Mouse (Mus musculus) ES-E14 (cell line): ENCODE data around the gene Gm44502.

ENCODE experiments used
- CHD2 ChIP-seq: IDR thresholded peaks from 2 replicates; pipeline ENCODE4 v1.6.1; 2014; ENCODE audit warnings: mild to moderate bottlenecking, low read depth, low read length, inconsistent platforms
- HCFC1 ChIP-seq: IDR thresholded peaks from 2 replicates; pipeline ENCODE4 v1.6.1; 2012; ENCODE audit warnings: low read length, inconsistent platforms, borderline replicate concordance; ENCODE audit not compliant: insufficient read depth
- MAFK ChIP-seq: IDR thresholded peaks from 2 replicates; pipeline ENCODE4 v1.6.1; 2014; ENCODE audit warnings: mild to moderate bottlenecking, low read depth, low read length, inconsistent platforms; ENCODE audit not compliant: insufficient read depth
- ZNF384 ChIP-seq: IDR thresholded peaks from 2 replicates; pipeline ENCODE4 v1.6.1; 2012; ENCODE audit warnings: low read depth, low read length, inconsistent platforms

DNA sequence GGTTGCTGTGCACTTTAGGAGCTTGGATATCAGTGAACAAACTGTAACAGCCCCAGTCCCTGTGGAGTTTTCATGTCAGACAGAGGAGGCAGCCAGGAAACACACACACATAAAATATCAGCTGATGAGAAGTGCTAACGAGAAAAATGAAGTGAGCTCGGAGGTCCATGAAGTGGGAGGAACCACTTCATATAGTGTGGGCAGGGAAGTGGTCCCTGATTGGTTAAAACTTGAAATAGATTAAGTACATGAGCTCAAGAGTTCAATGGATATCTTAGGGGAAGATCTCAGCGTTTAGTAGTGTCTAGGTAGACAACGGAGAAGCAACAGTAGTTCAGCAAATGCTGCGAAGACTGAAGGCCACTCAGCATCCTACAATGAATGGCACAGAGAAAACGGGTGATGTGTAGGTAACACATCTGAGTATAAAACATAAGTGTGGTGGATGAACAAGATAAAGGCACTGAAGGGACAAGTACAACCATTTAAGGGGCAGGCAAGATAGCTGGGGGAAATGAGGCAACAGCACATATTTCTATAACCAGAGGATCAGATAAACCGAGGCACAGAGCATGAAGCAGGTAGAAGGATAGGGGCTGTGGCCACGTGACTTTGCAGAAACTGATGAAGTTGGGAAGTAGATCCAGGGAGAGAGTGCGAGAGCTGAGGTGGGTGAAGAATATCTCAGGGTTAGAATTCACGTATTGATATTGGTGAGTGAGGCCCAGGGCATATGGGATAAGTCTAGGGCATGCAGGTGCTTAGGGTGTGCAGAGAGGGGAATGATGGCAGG is 24.5 kb downstream of the Gm44502 start:
- TF ChIP-seq HCFC1 (no peak), MAFK (no peak), ZNF384 (no peak), CHD2 (no peak)
